Mouse (Mus musculus) R1 (cell line): ENCODE measurements at regions not wholly inside any gene's neighbourhood (a gene's known extent, or its start where the extent isn't known, plus 50 kb on each side); places are given as distances from the start of the nearest gene placed in this dataset.
"Not testable (repeated sequence)": the region's sequence is repeated elsewhere in the genome, so short reads cannot be mapped to it uniquely, and the experiment has no call there.

Source experiments
- DNase-seq: peaks from one replicate; pipeline ENCODE4 v3.0.0-alpha.2; 2018; ENCODE audit warnings: low read depth, low spot score

DNA sequence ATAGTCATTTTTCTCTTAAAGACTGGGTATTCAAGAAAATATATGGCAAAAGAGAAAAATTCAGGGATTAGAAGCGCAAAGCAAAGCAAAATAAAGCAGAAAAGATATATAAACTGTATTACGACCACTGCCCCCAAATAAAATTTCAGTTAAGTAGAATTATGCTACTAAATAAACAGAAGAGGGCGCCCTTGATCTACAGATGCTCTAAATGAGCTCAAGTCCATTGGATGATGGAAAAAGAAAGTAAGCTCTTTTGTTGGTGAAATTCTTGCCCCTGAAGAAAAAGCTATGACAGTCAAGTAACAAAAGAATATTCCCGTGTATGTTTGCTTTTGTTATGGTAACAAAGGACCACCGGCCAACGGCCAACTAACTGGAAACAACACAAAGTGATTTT, 165.5 kb upstream of the Stk26 start:
- DNase-seq: peak; percentile 47

GRCm38 (mm10) chrX:50657835-50658565, 182.8 kb upstream of the Stk26 start:
- DNase-seq: peak; percentile 53

GRCm38 (mm10) chrX:50657180-50657834, 183.5 kb upstream of the Stk26 start:
- no peak for DNase-seq

GRCm38 (mm10) chrX:50655380-50655779, 185.5 kb upstream of the Stk26 start:
- DNase-seq: not testable (repeated sequence)

- no peak for DNase-seq
Observed at GRCm38 (mm10) chrX:50641347-50641746, 199.5 kb upstream of the Stk26 start.

- no peak for DNase-seq
Observed at GRCm38 (mm10) chrX:50635634-50636033, 205.2 kb upstream of the Stk26 start.

DNA sequence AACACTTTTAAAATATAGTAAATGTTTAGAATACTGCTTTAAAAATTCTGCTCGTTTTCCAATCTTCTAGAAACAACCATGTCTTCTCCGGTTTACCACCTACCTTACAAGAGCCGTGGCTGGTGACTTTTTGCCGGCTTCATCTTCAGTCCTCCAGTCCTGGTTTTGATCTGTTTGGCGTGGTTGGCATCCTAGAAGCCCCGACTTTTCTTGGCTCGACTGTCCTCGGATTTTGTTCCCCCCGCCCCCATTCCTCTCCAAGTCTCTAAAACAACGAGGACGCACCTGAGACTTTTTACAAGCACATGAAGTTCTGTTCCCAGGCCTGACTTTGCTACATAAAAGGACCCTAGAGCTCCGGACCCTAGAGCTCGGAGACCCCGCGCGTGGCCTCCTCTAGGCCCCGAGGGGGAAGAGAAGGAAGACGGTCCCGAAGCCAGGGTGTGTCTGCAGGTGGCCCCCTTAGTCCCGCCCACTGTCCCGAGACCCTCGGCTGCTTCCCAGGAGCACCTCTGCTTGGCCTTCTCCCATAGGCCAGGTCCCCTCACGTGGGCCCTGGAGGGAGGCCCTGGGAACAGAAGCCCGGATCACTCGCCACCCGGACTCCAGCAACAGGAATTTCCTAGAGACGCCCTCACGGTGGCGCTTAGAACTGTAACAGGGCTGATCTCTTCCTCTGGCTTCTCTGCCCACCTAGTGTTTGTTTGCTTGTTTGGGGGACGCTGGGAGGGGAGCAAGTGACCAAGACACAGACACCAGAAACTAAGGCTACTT, 205.8 kb upstream of the Stk26 start:
- peak; percentile 93 for DNase-seq

DNA sequence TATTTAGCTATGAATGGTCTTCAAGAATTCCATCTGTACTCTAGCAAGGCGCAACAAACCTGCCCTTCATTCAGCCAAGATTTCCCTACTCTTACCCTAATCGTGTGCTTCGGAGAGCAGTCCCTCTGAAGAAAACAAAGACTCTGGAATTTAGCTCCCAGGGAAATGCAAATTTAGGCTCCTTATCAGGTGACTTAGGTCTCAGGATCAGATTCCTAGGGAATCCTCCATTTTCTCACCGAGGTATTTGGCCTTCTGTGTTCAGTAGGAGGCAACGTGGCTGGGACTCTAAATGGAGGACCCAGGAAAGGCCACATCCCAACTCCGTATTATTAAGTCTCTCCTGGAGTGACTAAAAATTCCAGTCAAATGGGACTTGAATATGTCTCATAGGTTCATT, 204.2 kb upstream of the Olfr1324 start:
- DNase-seq: peak; percentile 72

- no peak for DNase-seq
Observed at GRCm38 (mm10) chrX:50625336-50625735, 197.0 kb upstream of the Olfr1324 start.

DNA sequence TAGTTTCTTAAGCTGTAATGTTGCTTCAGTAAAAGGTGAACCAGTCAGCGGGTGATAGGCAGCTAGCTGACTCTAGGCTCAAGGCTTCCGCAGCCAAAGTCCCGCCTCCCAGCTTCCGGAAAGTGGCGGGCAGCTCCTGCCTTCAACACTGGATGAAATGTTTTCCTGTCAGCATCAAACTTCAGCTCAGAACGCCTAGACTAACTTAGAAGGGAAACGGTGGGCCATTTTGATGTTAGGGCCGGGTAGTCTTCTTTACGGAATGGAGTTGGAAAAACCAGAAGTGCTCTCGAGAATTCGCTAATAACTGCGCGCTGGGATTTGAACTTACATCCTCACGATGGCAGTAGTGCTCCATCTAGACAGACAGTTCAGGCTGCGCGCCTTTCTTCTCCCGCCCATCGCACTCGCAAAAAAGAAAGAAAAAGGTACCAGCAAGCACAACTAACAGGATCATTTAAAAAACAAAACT, 194.7 kb upstream of the Olfr1324 start:
- peak; percentile 84 for DNase-seq

DNA sequence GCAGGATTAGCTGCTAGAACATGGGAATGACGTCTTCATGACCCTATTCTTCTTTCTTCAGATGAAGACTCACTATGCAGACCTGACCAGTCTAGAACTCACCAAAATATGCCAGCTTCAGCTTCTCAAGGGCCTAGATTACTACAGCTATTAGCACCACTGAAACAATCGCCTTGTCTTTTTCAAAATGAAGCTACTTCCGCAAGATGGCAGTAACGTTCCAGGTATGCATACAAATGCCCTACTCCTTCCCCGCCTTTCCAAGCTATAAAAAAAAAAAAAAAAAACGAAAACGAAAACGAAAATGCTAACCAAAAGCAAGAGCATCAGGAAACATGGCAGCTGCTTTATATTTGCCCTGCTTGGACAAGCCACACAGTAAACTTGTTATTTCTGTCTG, 192.6 kb upstream of the Olfr1324 start:
- DNase-seq: peak; percentile 69

GRCm38 (mm10) chrX:50619919-50620318, 191.6 kb upstream of the Olfr1324 start:
- peak; percentile 93 for DNase-seq

DNA sequence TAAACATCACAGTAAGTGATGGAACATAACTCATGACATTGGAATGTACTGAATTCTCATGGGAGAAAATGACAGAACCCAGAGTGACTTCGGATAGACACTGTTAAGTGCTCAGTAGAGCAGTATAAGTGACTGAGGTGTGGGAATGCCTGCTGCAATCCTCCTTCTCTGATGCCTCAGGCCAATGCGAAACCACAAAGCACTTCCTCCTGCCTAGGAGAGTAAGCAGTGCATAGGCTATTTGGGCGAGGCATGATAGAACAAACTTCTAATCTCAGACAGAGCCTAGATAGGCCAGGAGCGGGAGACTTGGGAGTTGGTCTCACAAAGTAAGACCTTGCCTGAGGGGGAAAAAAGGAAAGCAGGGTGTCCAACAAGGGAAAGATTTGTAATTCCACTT, 190.6 kb upstream of the Olfr1324 start:
- DNase-seq: no peak

DNA sequence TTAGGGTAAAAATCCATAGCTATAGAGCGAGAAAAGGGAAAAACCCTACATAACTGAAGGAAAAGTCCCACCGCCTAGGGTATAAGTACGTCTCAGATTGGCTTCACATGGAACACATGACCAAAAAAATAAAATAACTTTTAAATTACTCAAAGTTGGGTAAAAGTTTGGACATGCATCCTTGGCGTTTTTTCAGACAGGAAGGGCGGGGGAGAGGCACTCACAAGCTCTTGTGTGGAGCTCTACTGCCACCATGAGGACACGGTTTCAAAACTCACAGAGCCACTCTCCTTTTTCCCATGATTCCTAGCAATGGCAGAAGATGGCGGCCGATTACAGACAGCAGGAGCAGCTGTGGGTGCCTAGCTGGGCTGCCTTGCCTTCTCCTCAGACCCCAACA, 188.6 kb upstream of the Olfr1324 start:
- DNase-seq: peak; percentile 57

GRCm38 (mm10) chrX:50614874-50615273, 186.6 kb upstream of the Olfr1324 start:
- peak; percentile 84 for DNase-seq

GRCm38 (mm10) chrX:50614367-50614766, 186.1 kb upstream of the Olfr1324 start:
- DNase-seq: peak; percentile 80

DNA sequence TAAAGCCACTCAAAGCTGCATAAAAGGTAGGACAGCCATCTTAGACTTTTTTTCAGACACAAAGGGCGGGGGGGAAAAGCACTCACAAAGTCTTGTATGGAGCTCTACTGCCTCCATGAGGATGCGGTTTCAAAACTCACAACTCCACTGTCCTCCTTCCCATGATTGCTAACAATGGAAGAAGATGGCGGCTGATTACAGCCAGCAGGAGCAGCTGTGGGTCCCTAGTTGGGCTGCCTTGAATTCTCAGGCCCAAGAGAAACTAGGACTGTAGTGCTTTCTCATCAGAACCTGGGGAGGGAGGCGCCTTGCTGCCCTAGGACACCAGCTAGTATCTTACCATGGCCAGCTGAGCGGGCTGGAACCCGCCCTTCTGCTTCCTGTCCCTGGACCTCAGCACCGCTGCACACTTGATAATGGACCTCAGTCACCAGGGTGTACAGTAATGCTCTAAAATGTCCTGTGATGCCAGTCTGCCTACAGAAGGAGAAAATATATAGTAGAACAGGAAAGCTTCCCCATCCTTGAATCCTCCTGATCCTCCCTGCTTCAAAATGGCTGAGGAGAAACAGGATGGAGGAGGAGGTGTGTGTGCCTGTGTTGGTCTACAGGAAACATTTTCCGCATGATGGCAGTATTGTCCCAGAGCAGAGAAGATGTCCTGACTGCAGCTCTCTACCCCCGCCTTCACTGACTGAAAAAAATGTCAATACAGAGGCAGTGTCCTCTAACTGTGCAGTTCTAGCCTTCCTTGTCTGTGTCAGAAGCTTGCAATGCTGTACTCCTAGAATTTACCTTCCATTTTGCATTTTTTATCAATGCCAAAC, 183.7 kb upstream of the Olfr1324 start:
- DNase-seq: peak; percentile 87

GRCm38 (mm10) chrX:50608141-50608540, 179.8 kb upstream of the Olfr1324 start:
- DNase-seq: not testable (repeated sequence)

GRCm38 (mm10) chrX:50607636-50608035, 179.3 kb upstream of the Olfr1324 start:
- DNase-seq: peak; percentile 68

DNA sequence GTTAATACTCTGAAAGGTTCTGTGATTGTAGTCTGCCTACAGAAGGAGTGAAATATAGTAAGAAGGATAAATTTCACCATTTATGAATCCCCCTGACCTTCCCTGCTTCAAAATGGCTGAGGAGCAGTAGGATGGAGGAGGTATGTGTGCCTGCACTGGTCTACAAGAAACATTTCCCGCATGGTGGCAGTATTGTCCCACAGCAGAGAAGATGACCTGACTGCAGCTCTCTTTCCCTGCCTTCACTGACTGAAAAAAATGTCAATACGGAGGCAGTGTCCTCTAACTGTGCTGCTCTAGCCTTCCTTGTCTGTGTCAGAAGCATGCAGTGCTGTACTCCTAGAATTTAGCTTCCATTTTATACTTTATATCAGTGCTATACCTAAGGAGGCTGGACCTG, 177.2 kb upstream of the Olfr1324 start:
- DNase-seq: peak; percentile 66

- peak; percentile 53 for DNase-seq
Observed at GRCm38 (mm10) chrX:50604995-50605394, 176.7 kb upstream of the Olfr1324 start.
